Mouse (Mus musculus) lung, postnatal 0 days (tissue): Measurements from ENCODE around the gene 4933417A18Rik. TPM values are rescaled to one million over a fixed set of nuclear protein-coding genes. Genes with fewer than 3 reads are reported as not detected.
A peak's percentile ranks its signal among the peaks of the same experiment; 100 is the strongest.
"Not testable (repeated sequence)": the region's sequence is repeated elsewhere in the genome, so short reads cannot be mapped to it uniquely, and the experiment has no call there.

Experiments
- ATAC-seq: fragments of 200-750 bp; cut with Nextera tagmentation; 2 replicates; pipeline ENCODE4 v1.8.0; 2017; ENCODE audit warnings: moderate library complexity
- DNase-seq: peaks from one replicate; pipeline ENCODE4 v3.0.0-alpha.2; 2016; ENCODE audit warnings: low spot score
- H3K27ac ChIP-seq: fragments of 300-500 bp; sonication (generic); 2 replicates; pipeline ENCODE4 v1.5.1; 2014; ENCODE audit warnings: antibody characterized with exemption, mild to moderate bottlenecking, low read length, mixed read lengths
- H3K27me3 ChIP-seq: fragments of 300-500 bp; sonication (generic); replicated peaks from 2 replicates; pipeline ENCODE4 v1.6.1; 2014; ENCODE audit warnings: low read length, mixed read lengths; ENCODE audit not compliant: insufficient read depth
- H3K36me3 ChIP-seq: fragments of 300-500 bp; sonication (generic); 2 replicates; pipeline ENCODE4 v1.6.1; 2014; ENCODE audit warnings: low read length, mixed read lengths; ENCODE audit not compliant: insufficient read depth
- H3K4me1 ChIP-seq: fragments of 300-500 bp; sonication (generic); 2 replicates; pipeline ENCODE4 v1.6.1; 2014; ENCODE audit warnings: antibody characterized with exemption, low read depth, low read length, mixed read lengths; ENCODE audit not compliant: insufficient read depth
- H3K4me2 ChIP-seq: fragments of 300-500 bp; sonication (generic); replicated peaks from 2 replicates; pipeline ENCODE4 v1.6.1; 2014; ENCODE audit warnings: low read depth, mild to moderate bottlenecking, low read length, moderate library complexity, mixed read lengths
- H3K4me3 ChIP-seq: fragments of 300-500 bp; sonication (generic); 2 replicates; pipeline ENCODE4 v1.5.1; 2014; ENCODE audit warnings: low read depth, low read length
- H3K9ac ChIP-seq: fragments of 300-500 bp; sonication (generic); replicated peaks from 2 replicates; pipeline ENCODE4 v1.6.1; 2014; ENCODE audit warnings: low read depth, mild to moderate bottlenecking
- H3K9me3 ChIP-seq: fragments of 300-500 bp; sonication (generic); 2 replicates; pipeline ENCODE4 v1.6.1; 2016; ENCODE audit warnings: low read length, mixed read lengths
- CTCF ChIP-seq: IDR thresholded peaks from 2 replicates; pipeline ENCODE4 v1.5.1; 2016; ENCODE audit warnings: antibody characterized with exemption, mild to moderate bottlenecking
- EP300 ChIP-seq: IDR thresholded peaks from 2 replicates; pipeline ENCODE4 v1.6.1; 2016; ENCODE audit warnings: antibody characterized with exemption, mild to moderate bottlenecking, control low read depth
- WGBS: fragments of 180-500 bp; shearing (Covaris S2); extraction: QIAGEN DNeasy Blood & Tissue Kit; methylation state at CpG from one replicate; pipeline ENCODE4 v1.1.7; 2014; 5-methylcytosine and 5-hydroxymethylcytosine counted together
- polyA plus RNA-seq: library from polyadenylated mRNA; unstranded; fragments of >200 nt; fragmentation: Nextera tagmentation; extraction: Ambion mirVana; gene quantifications from 2 replicates; pipeline ENCODE4 v1.2.1, GENCODE M21; 2015

The 4933417A18Rik gene
- polyA plus RNA-seq, 1 experiment from 2014 or later, result not detected

GRCm38 (mm10) chr13:34960996-34961770 is 37.0 kb downstream of the 4933417A18Rik start:
- ATAC-seq (no peak), DNase-seq (no peak)
- Histone ChIP-seq H3K27ac (no peak overlapping the region), H3K9me3 (no peaks in the 10 kb centered on the region), H3K4me1 (peaks cover 3% of the 10 kb centered on the region; the same call in 1 of the 2 replicates), H3K4me2 (no peak overlapping the region), H3K27me3 (no peaks in the 10 kb centered on the region), H3K4me3 (no peak overlapping the region), H3K9ac (no peak overlapping the region), H3K36me3 (no peaks in the 10 kb centered on the region)
- 78% methylated on average over 4 of the region's 4 CpGs for WGBS
- TF ChIP-seq EP300 (no peak), CTCF (no peak)

- no peak for TF ChIP-seq CTCF
- no peak for TF ChIP-seq EP300
- no peak within 1 kb of the TSS for H3K27ac ChIP-seq
- H3K4me3 ChIP-seq, result peak within 1 kb of the TSS; percentile 37
- WGBS, result 2% methylated on average over 32 of the region's 32 CpGs
- no peaks in the 10 kb centered on the region for H3K36me3 ChIP-seq
- H3K9me3 ChIP-seq, result no peaks in the 10 kb centered on the region
- no peaks in the 10 kb centered on the region for H3K27me3 ChIP-seq
- peak within 1 kb of the TSS; percentile 69 for H3K4me2 ChIP-seq
- 0 out of 2 replicates have a peak within 1 kb of the TSS, but pooled peaks have one; percentile 16 for H3K9ac ChIP-seq
- peaks cover 3% of the 10 kb centered on the region; the same call in 1 of the 2 replicates for H3K4me1 ChIP-seq
- peak; percentile 49 for DNase-seq
- peak; percentile 56 for ATAC-seq
Measured at GRCm38 (mm10) chr13:34963511-34964397, 39.5 kb downstream of the 4933417A18Rik start, which contains the start of gene Eci3. Eci3 (minus strand) TSS chr13:34963810.

GRCm38 (mm10) chr13:34964419-34964818 is 40.2 kb downstream of the 4933417A18Rik start:
- TF ChIP-seq CTCF (no peak), EP300 (no peak)
- Histone ChIP-seq H3K4me1 (peaks cover 3% of the 10 kb centered on the region; the same call in 1 of the 2 replicates), H3K27ac (no peak overlapping the region), H3K9me3 (no peaks in the 10 kb centered on the region), H3K4me3 (peak overlapping the region; percentile 37), H3K36me3 (no peaks in the 10 kb centered on the region), H3K27me3 (no peaks in the 10 kb centered on the region), H3K4me2 (peak overlapping the region; percentile 69), H3K9ac (no peak overlapping the region)
- 3% methylated on average over 14 of the region's 14 CpGs for WGBS
- no peak for ATAC-seq
- no peak for DNase-seq

GRCm38 (mm10) chr13:34964866-34965265 is 40.7 kb downstream of the 4933417A18Rik start:
- peak overlapping the region; percentile 37; the same call in 1 of the 2 replicates for H3K4me3 ChIP-seq
- WGBS, result 16% methylated on average over 5 of the region's 5 CpGs
- DNase-seq (no peak), ATAC-seq (no peak)
- peaks cover 3% of the 10 kb centered on the region; the same call in 1 of the 2 replicates for H3K4me1 ChIP-seq
- H3K27ac ChIP-seq, result no peak overlapping the region
- TF ChIP-seq CTCF (no peak), EP300 (no peak)
- H3K27me3 ChIP-seq, result no peaks in the 10 kb centered on the region
- no peaks in the 10 kb centered on the region for H3K36me3 ChIP-seq
- peak overlapping the region; percentile 69; the same call in 1 of the 2 replicates for H3K4me2 ChIP-seq
- no peaks in the 10 kb centered on the region for H3K9me3 ChIP-seq
- no peak overlapping the region for H3K9ac ChIP-seq

GRCm38 (mm10) chr13:34965647-34966046 is 41.4 kb downstream of the 4933417A18Rik start:
- not testable (repeated sequence) for ATAC-seq

GRCm38 (mm10) chr13:34972456-34972855 is 48.2 kb downstream of the 4933417A18Rik start:
- H3K4me2 ChIP-seq, DNase-seq, H3K27ac ChIP-seq, H3K4me1 ChIP-seq, H3K4me3 ChIP-seq, H3K27me3 ChIP-seq, H3K9ac ChIP-seq, H3K36me3 ChIP-seq, ATAC-seq, H3K9me3 ChIP-seq: not testable (repeated sequence)

More at GRCm38 (mm10) chr13:34965647-34966046, 41.4 kb downstream of the 4933417A18Rik start:
- not testable (repeated sequence) for H3K9me3 ChIP-seq, H3K4me3 ChIP-seq, H3K4me2 ChIP-seq, DNase-seq, H3K36me3 ChIP-seq, H3K4me1 ChIP-seq, H3K27ac ChIP-seq, H3K9ac ChIP-seq, H3K27me3 ChIP-seq
- WGBS, result 77% methylated on average over 9 of the region's 9 CpGs
